Mouse (Mus musculus): ENCODE data around the gene Tnfaip1. TPM values are rescaled to one million over a fixed set of nuclear protein-coding genes. Genes with fewer than 3 reads are reported as not detected.
"Not testable (repeated sequence)": the region's sequence is repeated elsewhere in the genome, so short reads cannot be mapped to it uniquely, and the experiment has no call there.

Gene Tnfaip1
- total RNA-seq (2021) = 10 to 100 TPM; 38.3 to 43.0 TPM
- long read RNA-seq, experiment 1, transcript Tnfaip1-201 (7 exons, 3,720 nt) = minor isoform, 13 of 53 reads
- long read RNA-seq, experiment 1, transcript Tnfaip1-202 (7 exons, 3,768 nt) = major isoform, 30 of 53 reads
- long read RNA-seq, experiment 1, partial matches to known transcripts = 5 of 53 reads
- long read RNA-seq, experiment 1, other reads (novel, unspliced or antisense) = 5 of 53 reads
- long read RNA-seq, experiment 2, transcript Tnfaip1-202 (7 exons, 3,768 nt) = major isoform, 42 of 64 reads
- long read RNA-seq, experiment 2, transcript Tnfaip1-201 (7 exons, 3,720 nt) = minor isoform, 6 of 64 reads
- long read RNA-seq, experiment 2, partial matches to known transcripts = 14 of 64 reads
- long read RNA-seq, experiment 2, other reads (novel, unspliced or antisense) = 2 of 64 reads

GRCm38 (mm10) chr11:78536080-78536689 lies at the start of gene Tnfaip1, which contains the start of gene Ift20:
Gene Tnfaip1, minus strand, starts transcription at chr11:78536332.
Gene Ift20, plus strand, starts transcription at chr11:78536361.
- peak; percentile 91 for DNase-seq (ENCODE audit: low spot score in 2 of 2)

- DNase-seq (ENCODE audit: low spot score in 2 of 2) = no peak
Measured at GRCm38 (mm10) chr11:78582848-78583247, 46.7 kb upstream of the Tnfaip1 start.

- no peak for DNase-seq (ENCODE audit: low spot score in 2 of 2)
Measured at GRCm38 (mm10) chr11:78574975-78575374, 38.8 kb upstream of the Tnfaip1 start.

GRCm38 (mm10) chr11:78574536-78574935 lies 38.4 kb upstream of the Tnfaip1 start:
- DNase-seq (ENCODE audit: low spot score in 2 of 2) = no peak

GRCm38 (mm10) chr11:78574031-78574430 lies 37.9 kb upstream of the Tnfaip1 start:
- not testable (repeated sequence) for DNase-seq (ENCODE audit: low spot score in 2 of 2)

GRCm38 (mm10) chr11:78571854-78572253 lies 35.7 kb upstream of the Tnfaip1 start:
- no peak for DNase-seq (ENCODE audit: low spot score in 2 of 2)

- no peak for DNase-seq (ENCODE audit: low spot score in 2 of 2)
Measured at GRCm38 (mm10) chr11:78571441-78571840, 35.3 kb upstream of the Tnfaip1 start.

GRCm38 (mm10) chr11:78569806-78570205 lies 33.7 kb upstream of the Tnfaip1 start:
- DNase-seq (ENCODE audit: low spot score in 2 of 2) = no peak

GRCm38 (mm10) chr11:78568827-78569226 lies 32.7 kb upstream of the Tnfaip1 start:
- no peak for DNase-seq (ENCODE audit: low spot score in 2 of 2)

- DNase-seq (ENCODE audit: low spot score in 2 of 2) = no peak
Measured at GRCm38 (mm10) chr11:78567614-78568013, 31.5 kb upstream of the Tnfaip1 start.

GRCm38 (mm10) chr11:78566775-78567174 lies 30.6 kb upstream of the Tnfaip1 start:
- no peak for DNase-seq (ENCODE audit: low spot score in 2 of 2)

- DNase-seq (ENCODE audit: low spot score in 2 of 2) = peak; percentile 62 to 65
Measured at GRCm38 (mm10) chr11:78560447-78560846, 24.3 kb upstream of the Tnfaip1 start.

GRCm38 (mm10) chr11:78557241-78557640 lies 21.1 kb upstream of the Tnfaip1 start:
- no peak for DNase-seq (ENCODE audit: low spot score in 2 of 2)

- no peak for DNase-seq (ENCODE audit: low spot score in 2 of 2)
Measured at GRCm38 (mm10) chr11:78556070-78556469, 19.9 kb upstream of the Tnfaip1 start.

GRCm38 (mm10) chr11:78555623-78556022 lies 19.5 kb upstream of the Tnfaip1 start:
- no peak for DNase-seq (ENCODE audit: low spot score in 2 of 2)

- no peak for DNase-seq (ENCODE audit: low spot score in 2 of 2)
Measured at GRCm38 (mm10) chr11:78551059-78551398, 14.9 kb upstream of the Tnfaip1 start.

- peak; percentile 87 to 89 for DNase-seq (ENCODE audit: low spot score in 2 of 2)
Measured at GRCm38 (mm10) chr11:78550168-78551058, 14.3 kb upstream of the Tnfaip1 start, which contains the start of gene Tmem97. Gene Tmem97, minus strand, starts transcription at chr11:78550777.

- no peak for DNase-seq (ENCODE audit: low spot score in 2 of 2)
Measured at GRCm38 (mm10) chr11:78549491-78549987, 13.4 kb upstream of the Tnfaip1 start.

GRCm38 (mm10) chr11:78547718-78548460 lies 11.8 kb upstream of the Tnfaip1 start:
- no peak for DNase-seq (ENCODE audit: low spot score in 2 of 2)

GRCm38 (mm10) chr11:78545181-78545580 lies 9.0 kb upstream of the Tnfaip1 start:
- DNase-seq (ENCODE audit: low spot score in 2 of 2) = no peak

Measured in adrenal gland, adult 18-20 months (tissue).